Mouse (Mus musculus): ENCODE results near the gene Neurog1. TPM values are rescaled to one million over a fixed set of nuclear protein-coding genes. Genes with fewer than 3 reads are reported as not detected.
A peak's percentile ranks its signal among the peaks of the same experiment; 100 is the strongest.

Neurog1 gene
- polyA plus RNA-seq, 1 experiment from 2014 or later: 3.1 TPM

DNA sequence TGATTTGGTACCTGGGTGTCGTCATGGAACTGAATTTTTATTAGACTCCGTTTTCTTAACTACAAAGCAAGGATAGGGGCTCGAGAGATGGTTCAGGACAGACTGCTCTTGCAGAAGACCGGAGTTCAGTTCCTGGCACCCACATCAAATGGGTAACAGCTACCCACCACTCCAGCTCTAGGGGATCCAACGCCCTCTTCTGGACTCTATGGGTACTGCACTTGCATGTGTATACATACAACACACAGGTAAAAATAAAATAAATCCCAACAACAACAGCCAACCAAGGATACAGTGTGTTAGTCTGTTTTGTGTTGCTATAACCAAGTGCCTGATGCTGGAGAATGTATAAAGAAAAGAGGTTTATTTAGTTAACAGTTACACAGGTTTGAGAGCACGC, 28.4 kb upstream of the Neurog1 start:
- 77% methylated on average over 6 of the region's 6 CpGs for WGBS
- no peaks in the 10 kb centered on the region for H3K4me1 ChIP-seq
- H3K4me3 ChIP-seq (replicated peaks): no peak overlapping the region
- ATAC-seq (ENCODE audit: insufficient number of reproducible peaks, low FRiP score, low TSS enrichment, low read depth): no peak
- no peaks in the 10 kb centered on the region for H3K36me3 ChIP-seq
- no peaks in the 10 kb centered on the region for H3K9me3 ChIP-seq (replicated peaks)
- no peaks in the 10 kb centered on the region for H3K27me3 ChIP-seq
- H3K27ac ChIP-seq (replicated peaks): no peak overlapping the region
- H3K4me2 ChIP-seq (replicated peaks): no peak overlapping the region
- H3K9ac ChIP-seq: no peak overlapping the region

DNA sequence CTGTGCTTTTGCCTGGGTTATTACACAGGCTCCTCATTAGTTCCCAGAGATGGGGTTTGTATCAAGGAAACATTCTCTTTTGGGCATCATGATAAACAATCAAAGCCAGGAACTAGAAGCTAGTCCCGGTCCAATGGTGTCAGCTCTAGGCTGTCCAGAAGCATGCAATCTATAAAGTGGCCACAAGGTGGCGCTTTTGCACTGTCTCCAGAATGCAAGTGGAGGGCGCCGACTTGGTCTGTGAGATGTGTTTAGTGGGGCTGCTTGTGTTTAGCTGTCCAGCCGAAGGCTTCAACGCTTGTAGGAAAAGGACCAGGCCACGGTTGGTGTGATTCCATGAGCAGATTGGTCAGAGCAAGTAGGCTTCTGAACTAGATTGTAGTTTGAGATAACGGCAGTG, 27.5 kb upstream of the Neurog1 start:
- H3K36me3 ChIP-seq: no peaks in the 10 kb centered on the region
- WGBS: 14% methylated on average over 8 of the region's 8 CpGs
- no peak overlapping the region for H3K9ac ChIP-seq
- no peak overlapping the region for H3K4me2 ChIP-seq (replicated peaks)
- H3K4me3 ChIP-seq (replicated peaks): no peak overlapping the region
- ATAC-seq (ENCODE audit: insufficient number of reproducible peaks, low FRiP score, low TSS enrichment, low read depth): peak; percentile 66; the same call in 1 of the 2 replicates
- no peaks in the 10 kb centered on the region for H3K4me1 ChIP-seq
- no peak overlapping the region for H3K27ac ChIP-seq (replicated peaks)
- no peaks in the 10 kb centered on the region for H3K9me3 ChIP-seq (replicated peaks)
- H3K27me3 ChIP-seq: no peaks in the 10 kb centered on the region

DNA sequence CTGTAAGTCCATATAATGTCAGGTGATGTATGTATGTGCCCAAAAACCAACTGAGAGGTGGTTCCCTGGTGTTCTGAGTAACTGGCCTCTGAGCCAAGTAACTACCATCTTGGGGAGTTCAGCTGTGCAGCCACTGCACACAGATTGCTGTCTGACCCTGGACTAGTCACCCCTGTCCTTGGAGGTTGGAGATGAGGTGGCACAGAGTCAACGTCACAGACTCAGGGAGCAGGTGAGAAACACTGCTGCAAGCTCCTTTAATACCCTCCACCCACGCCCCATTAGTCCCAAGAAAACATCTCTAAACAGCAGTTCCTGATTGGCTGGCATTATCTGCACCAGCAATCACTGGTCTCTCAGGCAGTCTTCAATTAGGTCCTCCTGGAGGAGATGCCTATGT, 23.2 kb upstream of the Neurog1 start:
- no peaks in the 10 kb centered on the region for H3K4me1 ChIP-seq

DNA sequence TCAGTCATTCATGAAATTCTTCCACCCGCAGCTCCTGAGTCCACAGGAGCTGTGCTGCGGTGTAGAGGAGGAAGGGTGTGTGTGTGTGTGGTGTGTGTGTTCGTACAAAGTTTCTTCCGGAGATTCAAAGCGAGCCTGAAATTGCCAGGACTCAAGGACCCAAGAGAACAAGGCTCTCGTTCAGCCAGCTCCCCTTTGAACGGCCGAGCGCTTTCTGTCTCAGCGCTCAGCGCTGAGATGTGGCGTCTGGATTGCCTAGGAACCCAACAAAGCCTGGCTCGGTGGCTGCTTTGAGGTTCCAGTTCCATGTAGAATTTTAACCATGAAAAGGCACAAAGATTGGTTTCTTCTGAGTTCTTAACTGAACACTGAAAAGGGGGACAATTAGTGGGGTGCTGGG, 18.2 kb upstream of the Neurog1 start:
- peaks cover 8% of the 10 kb centered on the region for H3K27me3 ChIP-seq
- no peak overlapping the region for H3K4me2 ChIP-seq (replicated peaks)
- H3K36me3 ChIP-seq: no peaks in the 10 kb centered on the region
- WGBS: 48% methylated on average over 13 of the region's 13 CpGs
- no peak overlapping the region for H3K27ac ChIP-seq (replicated peaks)
- no peaks in the 10 kb centered on the region for H3K4me1 ChIP-seq
- 0 out of 2 replicates have a peak, but pooled peaks cover 5% of the 10 kb centered on the region for H3K9me3 ChIP-seq (replicated peaks)
- H3K9ac ChIP-seq: no peak overlapping the region
- H3K4me3 ChIP-seq (replicated peaks): no peak overlapping the region
- ATAC-seq (ENCODE audit: insufficient number of reproducible peaks, low FRiP score, low TSS enrichment, low read depth): no peak

More for the DNA sequence above, 23.2 kb upstream of the Neurog1 start:
- 54% methylated on average over 2 of the region's 2 CpGs for WGBS
- Histone ChIP-seq H3K27ac (replicated peaks) (no peak overlapping the region), H3K4me3 (replicated peaks) (no peak overlapping the region), H3K9ac (no peak overlapping the region), H3K9me3 (replicated peaks) (0 out of 2 replicates have a peak, but pooled peaks cover 5% of the 10 kb centered on the region), H3K36me3 (no peaks in the 10 kb centered on the region), H3K4me2 (replicated peaks) (no peak overlapping the region), H3K27me3 (no peaks in the 10 kb centered on the region)
- no peak for ATAC-seq (ENCODE audit: insufficient number of reproducible peaks, low FRiP score, low TSS enrichment, low read depth)

DNA sequence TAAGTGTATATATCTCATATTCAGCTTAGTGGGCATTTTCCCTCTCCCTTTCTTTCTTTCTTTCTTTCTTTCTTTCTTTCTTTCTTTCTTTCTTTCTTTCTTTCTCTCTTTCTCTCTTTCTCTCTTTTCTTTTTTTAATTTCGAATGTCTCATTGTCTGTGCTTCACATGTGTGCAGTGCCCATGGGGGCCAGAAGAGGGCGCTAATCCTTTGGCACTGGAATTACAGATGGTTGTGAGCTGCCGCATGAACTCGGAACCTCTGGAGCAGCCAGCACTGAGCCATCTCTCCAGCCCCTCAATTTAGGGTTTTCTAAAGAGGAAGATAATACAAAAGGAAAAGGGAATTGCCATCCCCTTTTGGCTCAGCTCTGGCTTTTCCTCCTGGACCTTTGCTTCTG, 15.4 kb upstream of the Neurog1 start:
- H3K27ac ChIP-seq (replicated peaks): no peak overlapping the region
- no peaks in the 10 kb centered on the region for H3K36me3 ChIP-seq
- peaks cover 17% of the 10 kb centered on the region for H3K27me3 ChIP-seq
- no peak overlapping the region for H3K4me2 ChIP-seq (replicated peaks)
- H3K9ac ChIP-seq: no peak overlapping the region
- no peaks in the 10 kb centered on the region for H3K4me1 ChIP-seq
- ATAC-seq (ENCODE audit: insufficient number of reproducible peaks, low FRiP score, low TSS enrichment, low read depth): no peak
- no peak overlapping the region for H3K4me3 ChIP-seq (replicated peaks)
- 68% methylated on average over 4 of the region's 4 CpGs for WGBS
- H3K9me3 ChIP-seq (replicated peaks): 0 out of 2 replicates have a peak, but pooled peaks cover 5% of the 10 kb centered on the region

DNA sequence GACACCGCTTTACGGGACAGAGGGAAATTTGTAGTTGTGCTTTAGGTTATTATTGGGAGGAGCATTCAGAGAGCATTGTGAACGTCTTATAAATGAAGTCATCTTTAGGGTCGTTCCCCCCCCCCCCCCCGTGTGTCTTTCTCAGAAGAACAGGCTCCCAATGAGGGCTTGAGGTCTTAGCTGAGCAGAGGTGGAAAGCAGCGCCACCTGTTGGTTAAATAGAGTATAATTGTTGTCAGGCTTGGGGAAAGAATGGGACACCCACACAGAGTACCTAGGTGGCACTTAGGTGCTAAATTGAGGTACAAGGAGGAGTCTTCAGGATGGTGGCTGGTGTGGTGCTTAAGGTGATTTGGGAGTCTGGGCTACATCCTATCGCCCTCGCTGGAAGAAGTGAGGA, 14.5 kb upstream of the Neurog1 start:
- Histone ChIP-seq H3K4me1 (no peaks in the 10 kb centered on the region), H3K36me3 (no peaks in the 10 kb centered on the region), H3K27me3 (peaks cover 26% of the 10 kb centered on the region), H3K4me3 (replicated peaks) (no peak overlapping the region), H3K4me2 (replicated peaks) (no peak overlapping the region), H3K9me3 (replicated peaks) (0 out of 2 replicates have a peak, but pooled peaks cover 2% of the 10 kb centered on the region), H3K27ac (replicated peaks) (no peak overlapping the region), H3K9ac (no peak overlapping the region)
- no peak for ATAC-seq (ENCODE audit: insufficient number of reproducible peaks, low FRiP score, low TSS enrichment, low read depth)
- WGBS: 31% methylated on average over 8 of the region's 8 CpGs

DNA sequence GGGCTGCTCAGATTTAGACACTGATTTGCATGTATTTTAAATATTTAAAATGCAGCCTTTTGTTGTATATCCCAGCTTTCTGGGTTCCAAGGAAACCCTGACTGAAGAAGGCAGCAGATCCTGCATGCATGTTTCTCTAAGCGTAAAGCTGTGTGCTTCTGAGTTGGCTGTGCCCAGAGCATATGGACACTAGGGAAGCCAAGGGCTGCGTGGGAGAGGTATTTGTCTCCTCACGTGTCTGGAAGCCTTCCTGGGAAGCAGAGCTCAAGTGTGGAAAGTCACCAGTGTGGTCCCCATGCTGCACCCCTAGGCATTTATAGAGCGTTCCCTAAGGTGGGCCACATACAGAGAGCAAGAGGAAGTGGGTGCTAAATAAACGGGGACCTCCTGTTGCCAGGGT, 13.7 kb upstream of the Neurog1 start:
- Histone ChIP-seq H3K9ac (no peak overlapping the region), H3K36me3 (no peaks in the 10 kb centered on the region), H3K27ac (replicated peaks) (no peak overlapping the region), H3K4me1 (0 out of 2 replicates have a peak, but pooled peaks cover under 1% of the 10 kb centered on the region), H3K4me2 (replicated peaks) (no peak overlapping the region), H3K27me3 (peaks cover 34% of the 10 kb centered on the region), H3K9me3 (replicated peaks) (no peaks in the 10 kb centered on the region), H3K4me3 (replicated peaks) (no peak overlapping the region)
- no peak for ATAC-seq (ENCODE audit: insufficient number of reproducible peaks, low FRiP score, low TSS enrichment, low read depth)
- 59% methylated on average over 5 of the region's 5 CpGs for WGBS

DNA sequence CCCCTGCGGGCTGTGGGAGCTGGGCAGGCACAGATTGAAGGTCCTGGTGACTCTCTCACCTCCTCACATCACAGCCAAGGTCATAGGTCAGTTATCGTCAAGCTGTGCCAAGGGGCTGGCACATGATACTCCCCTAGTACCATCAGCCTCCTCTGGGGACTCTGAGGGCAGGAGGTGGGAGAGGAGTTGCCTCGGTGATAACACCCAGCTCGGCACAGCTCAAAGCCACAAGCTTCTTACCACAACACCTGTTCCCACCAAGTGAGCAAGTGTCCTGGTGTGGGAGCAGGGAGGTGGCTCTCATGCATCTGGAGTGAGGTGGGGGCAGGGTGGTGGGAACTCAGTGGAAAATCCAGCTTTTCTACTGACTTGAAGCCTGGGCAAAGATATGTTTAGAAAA, 10.3 kb upstream of the Neurog1 start:
- Histone ChIP-seq H3K27me3 (peaks cover 67% of the 10 kb centered on the region), H3K36me3 (no peaks in the 10 kb centered on the region), H3K27ac (replicated peaks) (no peak overlapping the region), H3K9me3 (replicated peaks) (no peaks in the 10 kb centered on the region), H3K4me2 (replicated peaks) (no peak overlapping the region), H3K4me1 (peaks cover 18% of the 10 kb centered on the region), H3K9ac (no peak overlapping the region), H3K4me3 (replicated peaks) (no peak overlapping the region)
- peak; percentile 70 for ATAC-seq (ENCODE audit: insufficient number of reproducible peaks, low FRiP score, low TSS enrichment, low read depth)
- 55% methylated on average over 4 of the region's 4 CpGs for WGBS

DNA sequence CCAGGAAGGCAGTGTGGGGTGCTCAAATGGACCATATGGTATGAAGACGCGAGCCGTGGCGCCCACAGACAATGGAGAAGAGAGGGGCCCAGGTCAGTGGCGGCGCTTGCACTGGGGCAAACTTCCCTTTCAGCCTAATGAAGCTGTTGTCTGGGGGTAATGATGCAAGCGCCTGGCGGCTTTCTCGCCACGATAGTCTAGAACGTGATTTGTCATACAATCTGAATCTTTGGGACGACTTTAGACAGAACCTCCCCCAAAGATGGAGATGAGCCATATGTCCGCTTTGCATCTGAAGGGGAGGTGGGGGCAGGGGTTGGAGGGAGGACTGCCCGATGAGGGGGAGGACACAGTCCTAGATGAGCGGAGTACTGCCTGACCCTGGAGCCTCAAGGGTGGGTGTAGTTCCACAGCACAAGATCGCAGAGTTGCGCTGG, 8.4 kb upstream of the Neurog1 start:
- WGBS: 4% methylated on average over 17 of the region's 17 CpGs
- ATAC-seq (ENCODE audit: insufficient number of reproducible peaks, low FRiP score, low TSS enrichment, low read depth): no peak
- no peak overlapping the region for H3K9ac ChIP-seq
- no peak overlapping the region for H3K4me3 ChIP-seq (replicated peaks)
- no peak overlapping the region for H3K27ac ChIP-seq (replicated peaks)
- peaks cover 18% of the 10 kb centered on the region for H3K4me1 ChIP-seq
- H3K36me3 ChIP-seq: no peaks in the 10 kb centered on the region
- H3K9me3 ChIP-seq (replicated peaks): no peaks in the 10 kb centered on the region
- H3K27me3 ChIP-seq: peaks cover 80% of the 10 kb centered on the region
- H3K4me2 ChIP-seq (replicated peaks): no peak overlapping the region

DNA sequence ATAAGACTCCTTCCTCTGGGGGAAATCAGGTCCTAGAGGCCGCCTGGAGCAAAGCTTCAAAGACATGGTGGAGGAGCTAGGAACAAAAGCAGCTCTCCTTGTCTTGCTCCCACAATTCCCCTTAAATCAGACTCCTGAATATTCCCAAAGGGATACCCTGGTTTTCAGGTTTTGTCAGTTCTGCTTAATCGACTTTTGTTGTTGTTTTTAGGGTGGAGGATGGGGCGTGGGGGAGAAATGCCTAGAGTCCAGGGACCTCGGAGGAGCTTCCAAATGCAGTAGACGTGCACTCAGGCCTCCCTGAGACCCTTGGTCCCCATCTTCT, 7.9 kb upstream of the Neurog1 start:
- no peak for ATAC-seq (ENCODE audit: insufficient number of reproducible peaks, low FRiP score, low TSS enrichment, low read depth)
- H3K4me1 ChIP-seq: peaks cover 18% of the 10 kb centered on the region
- no peak overlapping the region for H3K27ac ChIP-seq (replicated peaks)
- H3K4me3 ChIP-seq (replicated peaks): no peak overlapping the region
- H3K9me3 ChIP-seq (replicated peaks): no peaks in the 10 kb centered on the region
- no peak overlapping the region for H3K4me2 ChIP-seq (replicated peaks)
- H3K36me3 ChIP-seq: no peaks in the 10 kb centered on the region
- no peak overlapping the region for H3K9ac ChIP-seq
- peaks cover 83% of the 10 kb centered on the region for H3K27me3 ChIP-seq
- WGBS: 3% methylated on average over 5 of the region's 5 CpGs

DNA sequence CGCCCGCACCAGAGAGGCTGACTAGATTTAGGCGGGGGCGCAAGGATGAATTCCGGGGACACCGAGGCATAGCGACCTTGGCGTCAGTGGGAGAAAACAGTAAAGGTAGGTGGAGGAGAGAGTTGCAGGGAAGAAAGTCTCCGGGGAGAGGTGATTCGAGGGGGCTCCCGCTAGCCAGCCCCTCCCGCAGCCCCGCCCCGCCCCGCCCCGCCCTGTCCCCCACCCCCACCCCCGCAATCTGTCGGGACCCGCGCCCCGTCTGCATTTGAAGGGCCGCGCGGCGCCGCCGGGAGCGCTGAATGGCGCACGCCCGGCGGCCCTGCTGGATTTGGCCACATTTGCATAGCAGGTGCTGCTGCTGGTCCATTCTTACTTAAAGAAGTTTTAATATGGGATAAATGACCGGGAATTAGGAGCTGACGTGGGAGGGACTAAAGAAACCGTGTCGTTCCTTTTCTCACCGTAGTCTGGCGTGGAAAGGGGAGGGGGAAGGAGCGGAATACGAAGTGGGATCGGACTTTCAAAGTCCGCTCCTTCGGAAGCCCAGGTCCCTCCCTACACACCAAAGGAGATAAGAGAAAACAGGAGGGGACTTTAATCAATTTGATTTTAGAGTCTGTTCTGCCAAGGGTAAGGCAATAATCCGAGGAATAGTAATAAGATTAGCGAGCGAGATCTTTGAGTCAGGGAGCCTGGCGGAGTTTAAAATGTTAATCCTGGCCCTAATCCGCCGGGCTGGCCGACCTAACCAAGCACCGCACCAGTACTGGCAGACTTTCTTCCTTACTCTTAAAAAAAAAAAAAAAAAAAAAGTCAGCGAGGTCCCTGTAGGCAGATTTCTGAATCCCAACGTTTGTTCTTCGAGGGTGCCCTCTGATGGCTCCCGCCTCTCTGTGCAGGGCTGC, 7.3 kb upstream of the Neurog1 start:
- Histone ChIP-seq H3K36me3 (no peaks in the 10 kb centered on the region), H3K27ac (replicated peaks) (no peak overlapping the region), H3K4me2 (replicated peaks) (peak overlapping the region; percentile 42), H3K4me1 (peaks cover 18% of the 10 kb centered on the region), H3K4me3 (replicated peaks) (peak overlapping the region; percentile 25), H3K9ac (no peak overlapping the region), H3K27me3 (peaks cover 89% of the 10 kb centered on the region), H3K9me3 (replicated peaks) (no peaks in the 10 kb centered on the region)
- 1% methylated on average over 55 of the region's 55 CpGs for WGBS
- ATAC-seq (ENCODE audit: insufficient number of reproducible peaks, low FRiP score, low TSS enrichment, low read depth): no peak
